ENCODE assay signal across 8 mouse cellular contexts in the genomic region with DNA sequence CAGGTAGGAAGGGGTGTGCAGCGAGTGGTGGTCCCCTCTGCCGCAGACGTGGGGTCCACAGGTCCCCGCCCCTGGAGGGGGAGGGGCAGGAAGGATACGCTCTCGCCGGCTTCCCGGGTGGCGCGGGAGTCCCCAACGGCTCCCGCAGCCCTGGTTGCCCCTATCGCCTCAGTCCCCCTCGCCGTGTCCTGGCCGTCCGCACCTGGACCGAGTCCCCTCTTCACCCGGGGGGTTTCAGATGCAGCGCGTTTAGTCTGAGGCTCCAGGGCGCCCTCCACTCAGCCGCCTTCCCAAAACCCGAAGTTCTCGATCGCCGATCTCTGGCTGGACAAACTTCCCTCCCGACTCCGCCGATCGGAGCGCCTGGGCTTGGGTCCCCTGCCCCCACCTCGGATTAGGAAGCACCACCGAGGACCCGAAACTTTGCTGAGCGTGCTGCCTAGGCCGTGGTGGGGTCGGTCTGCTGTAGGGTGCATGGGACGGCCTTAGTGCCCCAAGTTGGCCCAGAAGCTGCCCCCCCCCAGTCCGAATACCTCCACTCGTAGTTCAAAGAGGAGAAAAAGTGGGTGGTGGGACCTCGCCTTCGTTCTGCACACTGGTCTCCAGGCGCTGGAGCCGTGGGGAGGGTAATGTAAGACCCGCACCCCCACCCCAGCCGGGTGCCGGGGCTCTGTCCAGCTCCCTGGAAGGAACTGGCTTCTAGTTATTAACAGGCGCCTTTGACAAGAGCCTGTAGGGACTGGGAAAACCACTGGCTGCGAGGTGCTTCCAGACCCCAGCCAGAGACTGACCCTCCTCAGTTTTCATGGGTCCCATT. TPM values are rescaled to one million over a fixed set of nuclear protein-coding genes. Genes with fewer than 3 reads are reported as not detected.
A peak's percentile ranks its signal among the peaks of the same experiment; 100 is the strongest.
DNase-seq lines count a peak whose midpoint lies in the region; ATAC-seq and TF ChIP-seq lines count a peak whose summit lies in the region.

No protein-coding gene starts in this region.

- no peak for DNase-seq in layer of hippocampus, adult 2 months (ENCODE audit: low spot score in 2 of 2)
- DNase-seq in layer of hippocampus, adult 9-10 months (ENCODE audit: low spot score): no peak
- DNase-seq in embryo, embryonic 9.5 days (ENCODE audit: extremely low spot score): peak; percentile 55
- peak; percentile 32 for DNase-seq in hindbrain, embryonic 14.5 days (ENCODE audit: low spot score)
- DNase-seq in stomach, postnatal 0 days (ENCODE audit: low spot score): peak; percentile 40
- DNase-seq in adipocyte (ENCODE audit: low spot score): no peak

- H3K27me3 ChIP-seq in hindbrain, embryonic 14.5 days (ENCODE audit: control insufficient read depth, insufficient read depth, low read length): peaks cover 55% of the 10 kb centered on the region
- H3K27me3 ChIP-seq in lung, embryonic 16.5 days (ENCODE audit: control insufficient read depth, insufficient read depth, low read depth, low read length): peaks cover 88% of the 10 kb centered on the region
- H3K27me3 ChIP-seq in stomach, postnatal 0 days (ENCODE audit: control insufficient read depth, insufficient read depth, low read length): peaks cover 31% of the 10 kb centered on the region; the same call in 1 of the 2 replicates

- peaks cover 41% of the 10 kb centered on the region for H3K4me1 ChIP-seq in hindbrain, embryonic 14.5 days (replicated peaks; ENCODE audit: control insufficient read depth, insufficient read depth, low read length)
- peaks cover 26% of the 10 kb centered on the region for H3K4me1 ChIP-seq in lung, embryonic 16.5 days (replicated peaks; ENCODE audit: control insufficient read depth, insufficient read depth, low read length)
- H3K4me1 ChIP-seq in stomach, postnatal 0 days (replicated peaks; ENCODE audit: control insufficient read depth, insufficient read depth): 0 out of 2 replicates have a peak, but pooled peaks cover 3% of the 10 kb centered on the region

- under 1% methylated on average over 48 of the region's 50 CpGs for WGBS in hindbrain, embryonic 14.5 days
- WGBS in lung, embryonic 16.5 days: under 1% methylated on average over 48 of the region's 50 CpGs
- WGBS in stomach, postnatal 0 days: under 1% methylated on average over 40 of the region's 50 CpGs

- peak overlapping the region; percentile 36; the same call in 1 of the 2 replicates for H3K27ac ChIP-seq in layer of hippocampus, adult 2 months
- H3K27ac ChIP-seq in hindbrain, embryonic 14.5 days: no peak overlapping the region
- H3K27ac ChIP-seq in lung, embryonic 16.5 days (ENCODE audit: low read length): no peak overlapping the region
- no peak overlapping the region for H3K27ac ChIP-seq in stomach, postnatal 0 days (replicated peaks)

- no peak for TF ChIP-seq CTCF in layer of hippocampus, adult 2 months (conservative IDR thresholded peaks at IDR 0.05)
- no peak for TF ChIP-seq CTCF in stomach, postnatal 0 days (IDR thresholded peaks at IDR 0.05; ENCODE audit: low read depth)

- no peak for TF ChIP-seq EP300 in stomach, postnatal 0 days (optimal IDR thresholded peaks at IDR 0.05)

- H3K9me3 ChIP-seq in hindbrain, embryonic 14.5 days (ENCODE audit: control insufficient read depth, low read length): no peaks in the 10 kb centered on the region
- H3K9me3 ChIP-seq in lung, embryonic 16.5 days (ENCODE audit: control insufficient read depth, low read length): no peaks in the 10 kb centered on the region
- H3K9me3 ChIP-seq in stomach, postnatal 0 days (ENCODE audit: control insufficient read depth, low read length): no peaks in the 10 kb centered on the region

- 0 out of 2 replicates have a peak, but pooled peaks have one; percentile 22 for ATAC-seq in hindbrain, embryonic 14.5 days (ENCODE audit: low FRiP score)
- peak; percentile 6; the same call in 1 of the 2 replicates for ATAC-seq in lung, embryonic 16.5 days (ENCODE audit: low read depth)
- ATAC-seq in stomach, postnatal 0 days (ENCODE audit: low FRiP score, low TSS enrichment): no peak
- ATAC-seq in inflammation-experienced regulatory T-cells, adult 6 months: no peak

- H3K36me3 ChIP-seq in hindbrain, embryonic 14.5 days (replicated peaks; ENCODE audit: control insufficient read depth, insufficient read depth): no peaks in the 10 kb centered on the region
- no peaks in the 10 kb centered on the region for H3K36me3 ChIP-seq in lung, embryonic 16.5 days (ENCODE audit: control insufficient read depth, insufficient read depth, low read length)
- H3K36me3 ChIP-seq in stomach, postnatal 0 days (ENCODE audit: control insufficient read depth, insufficient read depth, low read length): no peaks in the 10 kb centered on the region

- H3K9ac ChIP-seq in hindbrain, embryonic 14.5 days: peak overlapping the region; percentile 78
- peak overlapping the region; percentile 61 for H3K9ac ChIP-seq in lung, embryonic 16.5 days (ENCODE audit: low read length)
- H3K9ac ChIP-seq in stomach, postnatal 0 days (ENCODE audit: low read length): peak overlapping the region; percentile 58

- H3K4me2 ChIP-seq in hindbrain, embryonic 14.5 days (replicated peaks): peak overlapping the region; percentile 96
- peak overlapping the region; percentile 99 for H3K4me2 ChIP-seq in lung, embryonic 16.5 days (ENCODE audit: low read depth, low read length)
- peak overlapping the region; percentile 95 for H3K4me2 ChIP-seq in stomach, postnatal 0 days (replicated peaks; ENCODE audit: low read depth)

- H3K4me3 ChIP-seq in layer of hippocampus, adult 2 months: peak overlapping the region; percentile 68
- H3K4me3 ChIP-seq in hindbrain, embryonic 14.5 days (replicated peaks; ENCODE audit: low read length): peak overlapping the region; percentile 77
- H3K4me3 ChIP-seq in lung, embryonic 16.5 days (ENCODE audit: low read length): peak overlapping the region; percentile 65
- peak overlapping the region; percentile 55 for H3K4me3 ChIP-seq in stomach, postnatal 0 days (ENCODE audit: low read depth, low read length)

RNA-seq across cellular contexts. Expression of a gene that starts 1.3 kb away (rescaled TPM):
- total RNA-seq in layer of hippocampus, adult 2 months (2021): 10 to 100 TPM; 27.0 to 29.1 TPM
- polyA plus RNA-seq in hindbrain, embryonic 14.5 days (2014; fragmentation: Nextera tagmentation; extraction: Ambion mirVana): 3.5 and 5.0 TPM in 2 replicates
- 0.39 and 0.80 TPM in 2 replicates for polyA plus RNA-seq in lung, embryonic 16.5 days (2015; fragmentation: Nextera tagmentation; extraction: Ambion mirVana)
- 0.12 and 0.13 TPM in 2 replicates for polyA plus RNA-seq in stomach, postnatal 0 days (2015; fragmentation: Nextera tagmentation; extraction: Ambion mirVana)
- polyA plus RNA-seq in inflammation-experienced regulatory T-cells, adult 6 months (2017; shearing (Covaris generic)): not detected

Comparison
In these comparisons a context has a peak if more than half of its experiments do, and no peak if none do; other contexts are left out.
1. DNase-seq: peak in embryo, embryonic 9.5 days (single experiment), hindbrain, embryonic 14.5 days (single experiment) and stomach, postnatal 0 days (single experiment); none in layer of hippocampus, adult 2 months (0 of 2), layer of hippocampus, adult 9-10 months (single experiment) and adipocyte (single experiment).
2. ATAC-seq: peak in hindbrain, embryonic 14.5 days (single experiment) and lung, embryonic 16.5 days (single experiment); none in stomach, postnatal 0 days (single experiment) and inflammation-experienced regulatory T-cells, adult 6 months (single experiment).
3. Peak in every context shown above with its lines, with median percentiles within 50 percentile points of each other: H3K4me3 ChIP-seq, H3K4me2 ChIP-seq and H3K9ac ChIP-seq.